Mouse (Mus musculus) ES-E14 (cell line): ENCODE measurements at regions not wholly inside any gene's neighbourhood (a gene's known extent, or its start where the extent isn't known, plus 50 kb on each side); places are given as distances from the start of the nearest gene placed in this dataset.

Experiments
- CHD2 ChIP-seq: IDR thresholded peaks from 2 replicates; pipeline ENCODE4 v1.6.1; 2014; ENCODE audit warnings: mild to moderate bottlenecking, low read depth, low read length, inconsistent platforms
- HCFC1 ChIP-seq: IDR thresholded peaks from 2 replicates; pipeline ENCODE4 v1.6.1; 2012; ENCODE audit warnings: low read length, inconsistent platforms, borderline replicate concordance; ENCODE audit not compliant: insufficient read depth
- MAFK ChIP-seq: IDR thresholded peaks from 2 replicates; pipeline ENCODE4 v1.6.1; 2014; ENCODE audit warnings: mild to moderate bottlenecking, low read depth, low read length, inconsistent platforms; ENCODE audit not compliant: insufficient read depth
- ZC3H11A ChIP-seq: IDR thresholded peaks from 2 replicates; pipeline ENCODE4 v1.6.1; 2012; ENCODE audit warnings: low read depth, mild to moderate bottlenecking, inconsistent platforms, low read length, borderline replicate concordance
- ZNF384 ChIP-seq: IDR thresholded peaks from 2 replicates; pipeline ENCODE4 v1.6.1; 2012; ENCODE audit warnings: low read depth, low read length, inconsistent platforms

DNA sequence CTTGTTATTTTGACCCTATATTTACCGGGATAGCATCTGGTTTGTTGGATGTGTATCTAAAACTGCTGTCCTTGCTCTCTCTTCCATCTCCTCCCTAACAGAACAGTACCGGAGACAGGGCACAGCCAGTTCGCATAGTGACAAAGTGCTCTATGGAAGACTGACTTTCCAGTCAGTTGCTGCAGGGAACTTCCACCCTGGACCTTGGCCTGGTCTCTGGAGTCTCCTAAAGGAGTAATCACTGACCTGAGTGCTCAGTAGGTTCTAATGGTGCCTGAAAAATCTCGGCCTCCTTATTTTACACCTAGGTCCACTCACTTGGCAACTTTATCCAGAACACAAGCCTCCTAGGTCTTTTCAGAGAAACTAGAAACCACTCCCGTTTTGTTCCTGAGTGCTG, 130.9 kb upstream of the Hmgn3 start:
- TF ChIP-seq HCFC1 (no peak), ZNF384 (no peak), MAFK (no peak), ZC3H11A (no peak), CHD2 (no peak)
